In the genomic region with DNA sequence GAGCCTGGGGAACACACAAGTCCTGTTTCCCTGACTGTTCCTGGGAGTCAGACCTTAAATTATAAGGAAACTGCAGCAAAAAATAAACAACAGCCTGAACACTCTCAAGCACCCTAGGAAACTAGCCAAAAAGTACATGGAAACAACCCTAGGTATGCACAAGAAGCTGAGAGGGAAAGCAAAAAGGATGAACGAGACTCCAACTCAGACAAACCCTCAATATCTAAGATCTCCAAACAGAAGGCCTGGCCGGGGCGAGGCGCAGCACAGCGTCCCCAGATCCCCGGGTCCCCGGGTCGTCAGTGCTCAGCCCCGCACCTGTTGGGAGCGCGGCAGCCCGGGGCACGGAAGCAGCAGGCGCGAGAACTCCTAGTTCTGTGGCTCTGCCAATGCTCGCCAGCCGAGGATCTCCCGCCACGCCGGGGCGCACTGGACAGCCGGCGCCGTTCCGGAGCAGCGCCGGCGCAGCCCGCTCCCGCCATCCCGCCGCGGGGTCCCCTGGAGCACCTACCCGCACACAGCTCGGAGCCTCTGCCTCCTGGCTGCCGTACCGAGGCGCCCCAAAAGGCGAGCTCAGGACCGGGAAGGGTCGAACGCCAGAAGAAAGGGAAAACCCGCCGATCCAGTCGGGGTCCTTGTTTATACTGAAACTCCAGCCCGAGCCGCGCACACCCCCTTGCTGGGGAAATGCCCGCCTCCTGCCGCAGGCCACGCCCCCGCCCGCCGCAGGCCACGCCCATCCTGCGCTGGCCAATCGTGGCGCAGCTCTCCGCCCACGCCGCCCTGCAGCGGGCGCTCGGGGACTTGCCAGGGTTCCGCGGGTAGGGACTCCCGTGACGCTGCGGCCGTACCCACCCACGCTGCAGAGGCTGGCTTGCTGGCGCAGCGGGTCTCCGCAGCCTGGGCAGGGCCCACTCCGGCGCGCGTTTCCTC, we compare ENCODE assay signal across 8 mouse cellular contexts.
DNase-seq lines count a peak whose midpoint lies in the region; ATAC-seq and TF ChIP-seq lines count a peak whose summit lies in the region.

No protein-coding gene starts in this region.

- DNase-seq in ES-CJ7 (ENCODE audit: low read depth, low spot score), result peak; percentile 84
- peak; percentile 89 to 92 for DNase-seq in cerebellum, adult 2 months
- peak; percentile 97 for DNase-seq in forebrain, postnatal 0 days
- peak; percentile 98 for DNase-seq in heart, postnatal 4 days
- peak; percentile 88 to 94 for DNase-seq in layer of hippocampus, adult 8-10 months (ENCODE audit: low spot score in 2 of 2)
- peak; percentile 97 for DNase-seq in lung, embryonic 14.5 days
- peak; percentile 92 for DNase-seq in testis, postnatal 14 days (ENCODE audit: low spot score)

- H3K27me3 ChIP-seq in cerebellum, adult 2 months (ENCODE audit: control insufficient read depth, insufficient read depth, low read length), result no peaks in the 10 kb centered on the region
- H3K27me3 ChIP-seq in forebrain, postnatal 0 days (ENCODE audit: insufficient read depth, low read length), result no peaks in the 10 kb centered on the region
- H3K27me3 ChIP-seq in lung, embryonic 14.5 days (ENCODE audit: insufficient read depth, low read length), result no peaks in the 10 kb centered on the region

- H3K27ac ChIP-seq in cerebellum, adult 2 months (ENCODE audit: insufficient read depth, low read length), result no peak overlapping the region
- peak overlapping the region; percentile 71; the same call in 1 of the 2 replicates for H3K27ac ChIP-seq in forebrain, postnatal 0 days (ENCODE audit: low read depth, low read length)
- H3K27ac ChIP-seq in lung, embryonic 14.5 days (ENCODE audit: low read depth), result peak overlapping the region; percentile 79

- H3K9ac ChIP-seq in forebrain, postnatal 0 days, result peak overlapping the region; percentile 65
- peak overlapping the region; percentile 70 for H3K9ac ChIP-seq in lung, embryonic 14.5 days

- ATAC-seq in forebrain, postnatal 0 days, result peak; percentile 94
- ATAC-seq in lung, embryonic 14.5 days (ENCODE audit: insufficient read depth), result peak; percentile 94
- peak; percentile 77 for ATAC-seq in neutrophil, adult 5-6 weeks (ENCODE audit: extremely low read depth, insufficient number of reproducible peaks, low FRiP score, poor library complexity, severe bottlenecking)

- H3K9me3 ChIP-seq in forebrain, postnatal 0 days (ENCODE audit: low read length), result no peaks in the 10 kb centered on the region
- no peaks in the 10 kb centered on the region for H3K9me3 ChIP-seq in lung, embryonic 14.5 days (ENCODE audit: low read depth, low read length)

- no peaks in the 10 kb centered on the region for H3K36me3 ChIP-seq in forebrain, postnatal 0 days (ENCODE audit: insufficient read depth)
- no peaks in the 10 kb centered on the region for H3K36me3 ChIP-seq in lung, embryonic 14.5 days (ENCODE audit: insufficient read depth)

- peak overlapping the region; percentile 81 for H3K4me2 ChIP-seq in forebrain, postnatal 0 days (ENCODE audit: low read depth)
- H3K4me2 ChIP-seq in lung, embryonic 14.5 days, result peak overlapping the region; percentile 95

- 0 out of 2 replicates have a peak, but pooled peaks have one; percentile 23 for TF ChIP-seq POLR2A in cerebellum, adult 2 months (IDR thresholded peaks at IDR 0.05; ENCODE audit: borderline replicate concordance, insufficient read depth, low read length)

- WGBS in cerebellum, adult 2 months, result under 1% methylated on average over 78 of the region's 78 CpGs
- under 1% methylated on average over 77 of the region's 78 CpGs for WGBS in forebrain, postnatal 0 days
- WGBS in lung, embryonic 14.5 days, result under 1% methylated on average over 73 of the region's 78 CpGs

- peak overlapping the region; percentile 76 for H3K4me3 ChIP-seq in cerebellum, adult 2 months (replicated peaks; ENCODE audit: insufficient read depth, low read depth, low read length)
- peak overlapping the region; percentile 68 for H3K4me3 ChIP-seq in forebrain, postnatal 0 days (ENCODE audit: low read depth, low read length)
- peak overlapping the region; percentile 70 for H3K4me3 ChIP-seq in lung, embryonic 14.5 days (ENCODE audit: low read depth, low read length)

- no peak for TF ChIP-seq CTCF in cerebellum, adult 2 months (IDR thresholded peaks at IDR 0.05; ENCODE audit: borderline replicate concordance, insufficient read depth, low read depth, low read length)
- TF ChIP-seq CTCF in forebrain, postnatal 0 days (IDR thresholded peaks at IDR 0.05; ENCODE audit: low read depth), result peak; percentile 54
- no peak for TF ChIP-seq CTCF in lung, embryonic 14.5 days (IDR thresholded peaks at IDR 0.05; ENCODE audit: low read depth)

- H3K4me1 ChIP-seq in cerebellum, adult 2 months (ENCODE audit: control insufficient read depth, insufficient read depth, low read length), result peaks cover 7% of the 10 kb centered on the region
- H3K4me1 ChIP-seq in forebrain, postnatal 0 days (ENCODE audit: insufficient read depth), result peaks cover 14% of the 10 kb centered on the region
- H3K4me1 ChIP-seq in lung, embryonic 14.5 days (ENCODE audit: insufficient read depth), result 0 out of 2 replicates have a peak, but pooled peaks cover 7% of the 10 kb centered on the region
